Mouse (Mus musculus) spleen, adult 2 months (tissue): Measurements from ENCODE around the gene Cd68.

Experiments used
- CTCF ChIP-seq: fragments of 200-500 bp; IDR thresholded peaks from 2 replicates; pipeline ENCODE4 v1.5.1; 2011; ENCODE audit warnings: mild to moderate bottlenecking, inconsistent platforms; ENCODE audit not compliant: insufficient read depth, insufficient read length, insufficient replicate concordance; ENCODE audit errors: extremely low read depth
- POLR2A ChIP-seq: fragments of 200-500 bp; IDR thresholded peaks from 2 replicates; pipeline ENCODE4 v1.6.1; 2011; ENCODE audit warnings: low read depth, low read length, inconsistent platforms

DNA sequence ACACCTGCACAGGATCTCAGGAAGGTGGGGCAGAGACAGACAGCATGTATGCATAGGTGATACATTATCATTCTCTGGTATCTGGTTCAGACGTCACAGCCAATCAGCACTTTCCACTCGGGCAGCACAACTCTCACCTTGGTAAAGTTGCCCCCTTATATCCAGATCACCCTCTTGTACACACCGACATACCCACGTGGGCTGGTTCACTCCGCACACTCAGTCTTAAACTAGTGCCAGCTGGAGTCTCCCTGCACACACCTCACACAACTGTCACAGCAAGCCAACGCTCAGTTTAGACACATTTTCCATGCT lies 29.1 kb upstream of the Cd68 start:
- TF ChIP-seq CTCF = no peak
- TF ChIP-seq POLR2A = no peak
